Mouse (Mus musculus) brain, embryonic 14.5 days (tissue): ENCODE data around the gene Rsph1. TPM values are rescaled to one million over a fixed set of nuclear protein-coding genes. Genes with fewer than 3 reads are reported as not detected.
A peak's percentile ranks its signal among the peaks of the same experiment; 100 is the strongest.

ENCODE experiments used
- DNase-seq: peaks from one replicate; pipeline ENCODE4 v3.0.0-alpha.2; 2011; ENCODE audit warnings: low read depth
- CTCF ChIP-seq: fragments of 200-500 bp; IDR thresholded peaks from 2 replicates; pipeline ENCODE4 v1.5.1; 2012; ENCODE audit warnings: inconsistent platforms, mild to moderate bottlenecking, moderate library complexity, borderline replicate concordance; ENCODE audit not compliant: insufficient read depth, insufficient read length; ENCODE audit errors: extremely low read depth
- POLR2A ChIP-seq: fragments of 200-500 bp; IDR thresholded peaks from 2 replicates; pipeline ENCODE4 v1.6.1; 2012; ENCODE audit warnings: mild to moderate bottlenecking, inconsistent platforms, borderline replicate concordance; ENCODE audit not compliant: poor library complexity, insufficient read depth, insufficient read length, severe bottlenecking; ENCODE audit errors: extremely low read depth
- polyA plus RNA-seq: library from polyadenylated mRNA; depleted of rRNA; stranded (reverse); fragments of >200 nt; gene quantifications from 2 replicates; pipeline ENCODE4 v1.2.3, GENCODE M21; 2012

The Rsph1 gene
- polyA plus RNA-seq, 1 experiment = 3.3 TPM

DNA sequence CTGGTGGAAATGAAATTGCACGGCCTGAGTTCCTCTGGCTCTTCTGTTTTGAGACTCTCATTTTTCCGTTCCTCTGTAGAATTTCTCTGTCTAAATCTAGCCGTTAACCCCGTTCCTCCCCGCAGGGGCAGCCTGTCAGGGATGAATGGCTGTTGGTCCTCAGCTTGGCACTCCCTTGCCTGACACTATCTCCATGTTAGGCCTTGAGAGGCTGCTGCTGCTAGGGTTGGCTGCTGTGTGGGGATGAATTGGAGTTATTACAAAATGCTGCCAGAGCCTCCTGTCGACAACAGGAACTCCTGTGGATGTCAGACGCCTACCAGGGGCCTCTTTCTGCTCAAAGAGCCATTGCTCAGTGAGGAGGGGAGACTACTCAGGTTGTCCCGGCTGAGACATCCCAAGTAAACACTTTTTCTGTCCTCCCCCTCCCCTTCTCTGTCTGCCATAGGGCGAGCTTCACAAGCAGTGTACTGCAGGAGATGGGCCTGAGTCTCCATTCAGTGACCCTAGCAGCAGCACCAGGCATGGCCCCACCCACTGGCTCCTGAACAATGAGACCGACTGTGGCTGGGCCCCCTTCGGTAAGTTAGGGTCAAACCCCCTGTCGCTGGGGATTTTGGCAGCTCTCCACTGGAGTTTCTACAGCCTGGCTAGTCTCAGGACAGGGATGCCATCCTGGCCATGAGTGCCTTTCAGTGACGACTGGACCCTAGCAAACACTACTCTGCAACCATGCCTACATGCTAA is 38.0 kb upstream of the Rsph1 start:
- peak; percentile 51 for DNase-seq

DNA sequence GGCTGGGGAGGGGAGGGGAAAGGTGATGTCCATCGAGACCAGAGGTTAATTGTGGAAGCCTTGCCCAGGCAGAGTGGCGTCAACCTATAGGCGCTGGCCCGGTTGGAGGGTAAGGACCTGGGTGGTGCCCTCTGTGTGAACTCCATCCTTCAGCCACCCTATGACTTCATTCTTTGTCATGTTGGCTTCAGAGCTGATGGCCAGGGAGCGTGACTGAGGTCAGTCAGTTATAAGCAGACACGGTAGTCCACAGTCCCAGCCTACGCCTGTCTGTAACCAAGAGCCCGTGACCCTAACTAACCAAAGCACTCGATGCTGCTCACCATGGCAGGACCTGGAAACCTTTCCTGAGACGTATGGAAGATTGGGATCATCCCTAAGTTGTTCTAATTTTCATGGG is 35.5 kb upstream of the Rsph1 start:
- DNase-seq = no peak
- TF ChIP-seq POLR2A = no peak
- TF ChIP-seq CTCF = no peak

More for the DNA sequence above, 38.0 kb upstream of the Rsph1 start:
- TF ChIP-seq CTCF (no peak), POLR2A (no peak)

DNA sequence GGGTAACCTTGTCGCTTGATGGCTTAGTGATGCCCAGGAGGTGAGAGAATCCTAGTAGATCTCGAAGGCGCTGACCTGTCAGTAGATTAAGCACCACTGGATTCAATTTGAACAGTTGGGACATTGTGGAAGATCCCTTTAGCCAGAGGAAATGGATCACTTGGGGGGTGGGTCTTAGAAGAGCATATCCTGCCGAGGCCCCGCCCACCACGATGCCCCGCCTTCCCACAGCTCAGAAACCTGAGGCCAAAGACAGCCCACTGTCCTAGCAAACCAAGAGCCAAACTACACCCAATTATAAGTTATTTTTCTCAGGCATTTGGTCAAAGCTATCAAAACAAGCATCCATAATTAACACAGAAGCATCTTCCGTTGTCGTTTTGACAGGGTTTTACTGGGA is 33.9 kb upstream of the Rsph1 start:
- DNase-seq = no peak
- TF ChIP-seq POLR2A (no peak), CTCF (no peak)

DNA sequence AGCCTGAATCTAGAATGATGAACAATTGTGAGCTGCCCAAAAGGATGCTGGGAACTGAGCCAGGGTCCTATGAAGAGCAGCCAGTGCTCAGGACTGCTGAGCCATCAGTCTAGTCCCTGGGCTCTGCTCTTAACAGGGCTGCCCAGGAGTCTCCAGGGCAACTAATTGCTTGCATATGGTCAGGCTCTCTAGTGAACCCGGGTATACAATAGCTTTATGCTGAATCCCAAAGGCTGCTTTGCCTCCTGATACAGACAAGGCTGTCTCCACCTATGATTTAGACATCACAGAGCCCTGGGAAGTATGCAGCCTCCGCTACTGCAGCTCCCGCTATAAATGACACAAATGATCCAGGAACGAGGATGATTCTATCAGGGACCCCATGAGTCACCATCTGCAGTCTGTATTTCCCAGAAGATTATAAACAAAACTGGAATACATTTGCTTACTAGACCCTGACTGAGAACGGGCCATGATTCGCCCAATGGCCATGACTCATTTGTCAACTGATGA is 32.2 kb upstream of the Rsph1 start:
- no peak for TF ChIP-seq POLR2A
- TF ChIP-seq CTCF = no peak
- peak; percentile 64 for DNase-seq

DNA sequence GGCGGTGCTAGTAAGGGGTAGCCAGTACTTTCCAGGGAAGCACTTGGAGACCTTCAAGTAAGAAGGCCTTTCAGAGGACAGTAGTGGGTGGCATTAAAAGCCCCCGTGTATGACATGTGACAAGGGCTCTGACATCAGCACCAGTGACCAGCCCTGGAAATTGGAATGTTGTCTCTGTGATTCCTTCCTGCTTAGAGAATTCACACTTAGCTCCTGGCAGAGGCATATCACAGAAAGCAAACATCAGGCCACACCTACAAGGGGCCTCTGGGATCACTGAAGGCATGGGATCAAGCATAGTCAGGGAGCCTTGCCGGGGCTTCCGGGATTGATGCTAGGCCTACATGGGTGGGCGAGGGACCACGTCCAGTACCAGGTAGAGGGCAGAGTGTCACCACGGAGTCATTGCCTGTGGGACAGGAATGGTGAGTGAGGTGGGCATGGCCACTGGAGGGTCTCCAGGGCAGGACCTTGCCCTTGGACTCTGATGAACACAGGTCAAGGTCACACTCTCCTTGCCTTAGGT is 31.2 kb upstream of the Rsph1 start:
- TF ChIP-seq CTCF = no peak
- no peak for TF ChIP-seq POLR2A
- DNase-seq = no peak

DNA sequence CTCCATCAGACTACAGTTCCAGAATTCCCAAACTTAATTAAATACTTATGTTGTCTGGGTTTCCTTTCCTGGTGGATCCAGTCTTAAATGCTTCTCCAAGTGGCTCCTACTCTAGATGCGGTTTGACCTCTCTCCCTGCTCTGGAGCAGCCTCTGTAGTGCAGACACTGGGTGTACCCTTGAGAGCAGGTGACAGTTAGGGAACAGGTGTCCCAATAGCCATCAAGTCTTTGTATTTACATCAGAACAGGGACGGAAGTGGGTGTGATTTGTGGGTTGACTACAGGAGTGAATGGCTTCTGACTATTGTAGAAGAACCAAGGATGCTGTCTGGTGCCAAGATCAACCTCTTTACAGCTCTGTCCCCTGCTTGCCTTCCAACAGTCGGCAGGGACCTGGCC is 30.6 kb upstream of the Rsph1 start:
- no peak for TF ChIP-seq CTCF
- no peak for TF ChIP-seq POLR2A
- no peak for DNase-seq

DNA sequence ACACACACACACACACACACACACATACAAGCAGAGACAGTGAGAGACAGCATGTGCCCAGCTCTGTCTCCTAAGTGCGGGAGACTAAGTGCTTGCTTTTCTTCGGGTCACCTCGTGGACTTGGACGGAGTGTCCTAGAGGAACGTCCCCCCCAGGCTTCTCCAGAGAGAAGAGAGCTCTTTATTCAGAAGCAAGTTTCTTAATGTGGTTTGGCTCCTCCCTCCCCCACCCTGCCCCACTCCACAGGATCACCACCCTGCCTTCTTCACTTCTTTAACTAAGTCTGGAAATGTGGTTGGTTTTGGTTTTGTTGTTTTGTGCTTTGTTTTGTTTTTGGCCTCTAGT is 28.6 kb upstream of the Rsph1 start:
- TF ChIP-seq CTCF = no peak
- no peak for TF ChIP-seq POLR2A
- no peak for DNase-seq

DNA sequence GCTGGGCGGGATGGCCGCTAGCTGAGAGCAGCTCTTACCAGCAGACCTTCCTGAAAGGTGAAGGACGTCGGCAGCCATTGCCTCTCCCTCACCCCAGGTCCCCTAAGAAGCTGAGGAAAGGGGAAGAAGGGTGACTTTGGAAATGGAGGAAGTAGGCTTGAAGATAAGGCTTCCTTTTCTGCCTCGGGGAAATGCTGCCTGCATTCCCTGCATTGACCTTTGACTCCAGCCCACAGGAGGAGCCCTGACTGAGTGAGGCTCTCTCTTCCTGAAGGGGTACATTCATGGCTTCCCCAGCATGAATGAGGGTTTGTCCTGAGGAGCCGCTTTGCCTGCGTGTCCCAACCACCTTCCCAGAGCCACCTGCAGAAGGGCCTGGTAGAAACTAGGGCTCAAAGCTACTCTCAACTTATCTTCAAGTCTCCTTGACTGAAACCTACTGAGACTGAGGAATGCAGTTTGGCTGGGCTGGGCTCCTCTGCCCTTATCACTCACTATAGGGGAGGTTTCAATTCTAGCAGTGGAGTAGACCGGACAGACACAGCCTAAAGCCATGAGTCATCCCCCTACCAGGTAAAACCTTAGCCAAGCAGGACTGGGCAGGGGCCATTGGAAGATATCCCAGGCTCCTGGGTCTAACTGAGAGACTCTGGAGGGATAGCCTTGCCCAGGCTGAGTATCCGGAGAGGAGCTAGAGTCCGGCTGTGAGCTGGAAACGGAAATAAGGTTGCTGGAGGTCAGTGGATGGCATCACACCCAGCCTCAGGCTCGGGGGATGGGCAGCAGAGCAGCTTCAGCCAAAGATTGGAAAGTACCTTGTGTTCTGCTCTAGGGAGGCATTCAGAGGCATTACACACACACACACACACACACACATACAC is 28.0 kb upstream of the Rsph1 start:
- no peak for DNase-seq
- TF ChIP-seq CTCF (no peak), POLR2A (no peak)

DNA sequence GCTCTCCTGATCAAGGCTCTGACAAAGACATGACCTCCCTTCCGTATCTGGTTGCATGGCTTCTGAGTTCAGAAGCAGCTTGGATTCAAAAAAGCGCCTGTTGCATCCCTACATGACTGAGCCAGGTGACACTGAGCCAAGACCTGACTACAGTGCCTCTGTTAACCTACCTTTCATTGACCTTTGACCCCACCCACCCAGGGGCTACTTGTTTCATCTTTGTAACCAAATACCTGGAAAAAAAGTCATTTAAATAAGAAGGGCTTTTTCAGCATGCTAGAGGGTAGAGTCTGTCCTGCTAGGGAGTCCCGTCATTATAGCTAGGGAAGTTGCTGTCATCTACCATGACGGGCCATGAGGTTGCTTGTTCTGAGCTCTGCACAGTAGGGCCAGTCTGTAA is 26.2 kb upstream of the Rsph1 start:
- DNase-seq = no peak
- no peak for TF ChIP-seq CTCF
- no peak for TF ChIP-seq POLR2A

DNA sequence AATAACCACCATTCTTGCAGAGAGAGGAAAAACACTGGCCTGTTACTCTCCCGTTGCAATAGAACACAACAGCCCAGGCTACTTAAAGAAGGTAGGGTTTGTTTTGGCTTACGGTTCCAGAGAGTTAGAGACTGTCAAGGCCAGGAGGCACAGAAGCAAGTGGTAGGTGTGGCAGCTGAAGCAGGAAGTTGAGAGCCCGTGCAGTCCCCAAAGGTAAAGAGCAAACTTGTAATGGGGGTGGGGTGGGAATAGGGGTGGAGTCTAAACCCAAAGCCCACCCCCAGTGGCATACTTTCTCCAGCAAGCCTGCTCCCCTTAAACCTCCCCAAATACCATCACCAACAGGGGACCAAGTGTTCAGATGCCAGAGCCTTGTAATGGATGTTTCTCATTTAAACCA is 23.6 kb upstream of the Rsph1 start:
- no peak for DNase-seq
- no peak for TF ChIP-seq POLR2A
- no peak for TF ChIP-seq CTCF

DNA sequence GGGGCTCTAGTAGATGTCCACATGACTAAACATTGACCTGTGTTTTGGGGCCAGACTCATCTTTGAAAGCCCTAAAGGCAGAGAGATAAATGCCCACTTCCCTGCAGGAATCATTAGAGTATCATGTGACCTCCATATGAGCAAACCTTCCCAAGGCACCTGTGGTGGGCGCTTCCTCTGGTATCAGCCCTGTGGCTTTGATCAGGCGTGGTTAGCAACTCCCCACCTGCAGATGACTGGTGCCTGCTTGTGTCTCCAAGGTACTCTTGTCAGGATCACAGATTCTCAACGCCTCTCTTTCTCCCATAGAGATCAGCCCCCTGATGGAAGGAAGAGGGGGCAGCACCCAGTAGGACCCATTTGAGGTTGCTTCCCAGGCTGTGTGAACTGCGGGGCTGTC is 22.8 kb upstream of the Rsph1 start:
- DNase-seq = no peak
- TF ChIP-seq CTCF (no peak), POLR2A (no peak)

DNA sequence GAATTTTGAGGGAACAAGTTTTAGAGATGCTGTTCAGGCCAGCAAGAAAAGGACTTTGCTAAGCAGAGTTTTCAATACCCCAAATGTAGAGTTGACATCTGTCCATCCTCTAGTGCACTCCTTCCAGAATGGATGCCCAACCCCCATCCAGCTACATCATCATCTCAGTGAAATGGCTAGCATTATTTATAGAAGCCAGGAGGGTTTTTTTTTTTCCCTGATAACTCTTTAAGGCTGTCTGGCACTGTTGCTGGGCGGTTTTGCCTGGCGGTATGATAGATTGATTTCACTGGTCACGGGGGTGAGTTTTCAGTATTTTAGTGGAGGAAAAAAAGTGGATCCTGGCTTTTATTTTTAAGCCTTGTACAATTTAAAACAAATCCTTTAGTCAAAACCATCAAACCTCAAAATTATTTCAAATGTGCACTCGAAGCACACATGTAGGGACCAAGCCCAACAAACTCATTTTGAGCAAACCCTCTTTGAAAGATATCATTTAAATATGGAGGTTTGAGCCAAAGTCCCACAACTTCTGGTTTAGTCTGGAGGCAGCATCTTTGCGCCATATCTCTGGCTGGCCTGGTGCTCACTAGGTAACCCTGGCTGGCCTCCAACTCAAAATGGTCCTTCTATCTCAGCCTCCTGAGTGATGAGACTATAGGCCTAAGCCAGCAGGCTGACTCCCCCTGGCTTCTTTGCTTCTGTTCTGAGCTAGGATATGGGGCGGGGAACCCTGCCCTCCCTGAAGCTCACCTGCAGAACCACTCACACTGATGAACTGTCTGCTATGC is 21.4 kb upstream of the Rsph1 start:
- no peak for DNase-seq
- TF ChIP-seq POLR2A (no peak), CTCF (no peak)
